Mouse (Mus musculus) MEL (cell line): ENCODE data around the gene Nanp.

Experiments used
- CTCF ChIP-seq, 3 experiments: IDR thresholded peaks in 2 of 3; conservative IDR thresholded peaks in 1 of 3; 2 replicates each; pipeline ENCODE4 v1.5.1; 2011 to 2012; ENCODE audit warnings: low read length in 3 of 3, low read depth in 2 of 3, mild to moderate bottlenecking in 2 of 3, improper control_type of control experiment in 1 of 3, inconsistent platforms in 1 of 3, mixed read lengths in 1 of 3, moderate library complexity in 1 of 3; ENCODE audit not compliant: control insufficient read depth in 1 of 3, insufficient read depth in 1 of 3, poor library complexity in 1 of 3, severe bottlenecking in 1 of 3
- E2F4 ChIP-seq: IDR thresholded peaks from 2 replicates; pipeline ENCODE4 v1.6.1; 2011; ENCODE audit warnings: low read depth, low read length, improper control_type of control experiment, borderline replicate concordance
- EP300 ChIP-seq, 2 experiments: IDR thresholded peaks; 2 replicates each; pipeline ENCODE4 v1.6.1; 2011; ENCODE audit warnings: improper control_type of control experiment in 2 of 2, low read length in 2 of 2, low read depth in 1 of 2, mild to moderate bottlenecking in 1 of 2
- ETS1 ChIP-seq: IDR thresholded peaks from 2 replicates; pipeline ENCODE4 v1.6.1; 2012; ENCODE audit warnings: low read depth, mild to moderate bottlenecking, inconsistent platforms, low read length, improper control_type of control experiment, moderate library complexity
- GABPA ChIP-seq: IDR thresholded peaks from 2 replicates; pipeline ENCODE4 v1.6.1; 2012; ENCODE audit warnings: low read depth, mild to moderate bottlenecking, inconsistent platforms, low read length, improper control_type of control experiment, moderate library complexity
- GATA1 ChIP-seq: IDR thresholded peaks from 2 replicates; pipeline ENCODE4 v1.6.1; 2011; ENCODE audit warnings: low read depth, low read length, improper control_type of control experiment
- KAT2A ChIP-seq: conservative IDR thresholded peaks from 2 replicates; pipeline ENCODE4 v1.6.1; 2012; ENCODE audit warnings: low read depth, low read length, improper control_type of control experiment, inconsistent platforms
- MAFK ChIP-seq: IDR thresholded peaks from 2 replicates; pipeline ENCODE4 v1.6.1; 2011; ENCODE audit warnings: low read depth, mild to moderate bottlenecking, low read length, improper control_type of control experiment, borderline replicate concordance
- MAX ChIP-seq: IDR thresholded peaks from 2 replicates; pipeline ENCODE4 v1.6.1; 2011; ENCODE audit warnings: low read length, improper control_type of control experiment
- MEF2A ChIP-seq: IDR thresholded peaks from 2 replicates; pipeline ENCODE4 v1.6.1; 2014; ENCODE audit warnings: low read depth, mild to moderate bottlenecking, inconsistent platforms, low read length, improper control_type of control experiment; ENCODE audit not compliant: poor library complexity, insufficient replicate concordance, severe bottlenecking; ENCODE audit errors: extremely low read depth
- POLR2A ChIP-seq, 2 experiments: IDR thresholded peaks; 2 replicates each; pipeline ENCODE4 v1.6.1; 2011 to 2012; ENCODE audit warnings: low read length in 2 of 2, mild to moderate bottlenecking in 2 of 2, control low read depth in 1 of 2, improper control_type of control experiment in 1 of 2, low read depth in 1 of 2, moderate library complexity in 1 of 2; ENCODE audit not compliant: control insufficient read depth in 1 of 2, insufficient read depth in 1 of 2, poor library complexity in 1 of 2
- TCF12 ChIP-seq: IDR thresholded peaks from 2 replicates; pipeline ENCODE4 v1.6.1; 2014; ENCODE audit warnings: low read depth, mild to moderate bottlenecking, inconsistent platforms, low read length, improper control_type of control experiment, moderate library complexity
- UBTF ChIP-seq: IDR thresholded peaks from 2 replicates; pipeline ENCODE4 v1.6.1; 2012; ENCODE audit warnings: low read depth, mild to moderate bottlenecking, inconsistent platforms, low read length, improper control_type of control experiment, moderate library complexity, borderline replicate concordance; ENCODE audit not compliant: insufficient read depth

- TF ChIP-seq CTCF (IDR thresholded peaks at IDR 0.05 in 2 of 3, conservative IDR thresholded peaks at IDR 0.05 in 1 of 3; ENCODE audit: control insufficient read depth in 1 of 3, insufficient read depth in 1 of 3, low read depth in 2 of 3, low read length in 3 of 3, poor library complexity in 1 of 3, severe bottlenecking in 1 of 3) (no peak), E2F4 (no peak), KAT2A (no peak; the same call in 1 of the 2 replicates), POLR2A (IDR thresholded peaks at IDR 0.05; ENCODE audit: control insufficient read depth in 1 of 2, insufficient read depth in 1 of 2, low read depth in 1 of 2, low read length in 2 of 2, poor library complexity in 1 of 2) (peak; percentile 74 to 80; a peak in 3 of 4 replicates), GATA1 (no peak), UBTF (no peak), EP300 (IDR thresholded peaks at IDR 0.05; ENCODE audit: low read depth in 1 of 2, low read length in 2 of 2) (no peak), MAX (no peak), MAFK (no peak), MEF2A (no peak), TCF12 (peak; percentile 54; the same call in 1 of the 2 replicates), ETS1 (no peak), GABPA (no peak)
These were observed 30.2 kb downstream of the Nanp start for GRCm38 (mm10) chr2:151008939-151009509.
